Mouse (Mus musculus) heart, adult 10 weeks (tissue): ENCODE data around the gene Gm17490. TPM values are rescaled to one million over a fixed set of nuclear protein-coding genes. Genes with fewer than 3 reads are reported as not detected.

Experiments used
- polyA plus RNA-seq: library from polyadenylated mRNA; stranded (reverse); fragments of 350-450 nt; fragmentation: Illumina TruSeq; extraction: RNeasy Lipid Tissue Mini Kit (QIAGEN cat#74804); gene quantifications from one replicate; pipeline ENCODE4 v1.2.3, GENCODE M21; 2014; ENCODE audit warnings: low read depth, low replicate concordance

Gene Gm17490
- not detected for polyA plus RNA-seq

GRCm38 (mm10) chr2:11625890-11626289 lies at the start of gene Gm17490:
Gene Gm17490, minus strand, starts transcription at chr2:11626264.

DNA sequence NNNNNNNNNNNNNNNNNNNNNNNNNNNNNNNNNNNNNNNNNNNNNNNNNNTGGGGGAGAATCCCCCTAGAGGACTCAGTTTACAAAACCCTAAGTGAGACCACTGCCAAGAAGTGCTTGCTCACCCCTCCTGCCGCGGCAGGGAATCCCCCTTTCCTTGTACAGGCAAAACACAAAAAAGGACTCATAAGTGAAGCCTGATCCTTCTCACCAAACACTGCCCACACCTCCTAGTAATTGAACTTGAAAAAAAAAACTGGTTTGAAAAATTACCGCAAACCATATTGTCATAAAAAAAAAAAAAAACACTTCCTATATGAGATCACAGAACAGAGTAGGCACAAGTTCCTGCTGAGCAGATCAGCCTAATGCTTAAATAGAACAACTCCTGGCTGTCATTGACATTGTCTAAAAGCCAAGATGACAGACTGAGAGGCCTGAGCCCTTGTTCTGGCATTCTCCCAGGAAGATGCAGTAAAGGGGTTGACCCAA lies 16.4 kb upstream of the Gm17490 start, which contains the start of gene Il2ra:
Il2ra (plus strand) TSS at position 357 of the 491 bp plus-strand sequence.

DNA sequence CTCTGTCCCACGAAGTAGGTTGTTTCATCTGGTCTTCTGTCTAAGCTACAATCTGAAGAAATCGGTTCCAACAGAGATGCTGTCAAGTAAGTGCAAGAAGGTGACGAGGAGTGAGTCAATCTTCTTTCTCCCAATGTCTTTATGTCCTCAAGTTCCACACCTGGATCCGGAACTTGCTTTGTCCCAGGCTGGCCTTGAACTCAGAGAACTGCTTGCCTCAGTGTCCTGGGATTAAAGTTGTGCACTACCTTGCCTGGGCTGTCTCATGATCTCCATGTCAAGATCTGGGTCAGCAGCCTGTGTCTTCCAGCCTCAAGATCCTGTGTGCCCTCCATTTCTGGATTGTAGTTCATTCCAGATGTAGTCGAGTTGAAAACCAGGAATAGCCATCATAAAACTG lies 22.0 kb downstream of the Gm17490 start, which contains the start of gene Rbm17:
Rbm17 (minus strand) TSS at position 101 of the 400 bp plus-strand sequence.

Other genes with a start within 250 kb of the Gm17490 start
- gene Pfkfb3, start 72.2 kb downstream of the Gm17490 start, polyA plus RNA-seq: 5.6 TPM
- gene Rbm17, start 22.1 kb downstream of the Gm17490 start, polyA plus RNA-seq: 67.7 TPM
- 0.81 TPM for gene Il2ra, start 16.5 kb upstream of the Gm17490 start, polyA plus RNA-seq
- 45.1 TPM for gene Il15ra, start 79.0 kb upstream of the Gm17490 start, polyA plus RNA-seq
- 79.0 TPM for gene Fbh1, start 151.3 kb upstream of the Gm17490 start, polyA plus RNA-seq
- gene Ankrd16, start 151.6 kb upstream of the Gm17490 start, polyA plus RNA-seq: 26.7 TPM